Mouse (Mus musculus): Measurements from ENCODE around the gene Gabrq.
A peak's percentile ranks its signal among the peaks of the same experiment; 100 is the strongest.

Gene Gabrq

GRCm38 (mm10) chrX:72824776-72825588, at the start of gene Gabrq:
Gene Gabrq (plus strand): TSS chrX:72825178.
- DNase-seq (ENCODE audit: low read depth) = no peak

- DNase-seq (ENCODE audit: low read depth) = no peak
Measured at GRCm38 (mm10) chrX:72788773-72789557, 36.0 kb upstream of the Gabrq start.

- DNase-seq (ENCODE audit: low read depth) = no peak
Measured at GRCm38 (mm10) chrX:72789558-72789871, 35.5 kb upstream of the Gabrq start.

GRCm38 (mm10) chrX:72819594-72819993, 5.4 kb upstream of the Gabrq start:
- peak; percentile 42 for DNase-seq (ENCODE audit: low read depth)

- no peak for DNase-seq (ENCODE audit: low read depth)
Measured at GRCm38 (mm10) chrX:72823310-72823709, 1.7 kb upstream of the Gabrq start.

- DNase-seq (ENCODE audit: low read depth) = no peak
Measured at GRCm38 (mm10) chrX:72825589-72825905, 569 bp downstream of the Gabrq start.

Data from 416B (cell line).